Mouse (Mus musculus) liver, embryonic 14.5 days (tissue): ENCODE results near the gene Kansl1. TPM values are rescaled to one million over a fixed set of nuclear protein-coding genes. Genes with fewer than 3 reads are reported as not detected.
"Not testable (repeated sequence)": the region's sequence is repeated elsewhere in the genome, so short reads cannot be mapped to it uniquely, and the experiment has no call there.

Experiments
- ATAC-seq: fragments of 200-750 bp; cut with Nextera tagmentation; 2 replicates; pipeline ENCODE4 v1.8.0; 2017; ENCODE audit warnings: moderate number of reproducible peaks, mild to moderate bottlenecking, moderate library complexity; ENCODE audit not compliant: insufficient read depth
- DNase-seq, 3 experiments: peaks; one replicate each; pipeline ENCODE4 v3.0.0-alpha.2; 2012 to 2013; ENCODE audit warnings: low read depth in 3 of 3, low spot score in 3 of 3
- H3K27ac ChIP-seq: fragments of 300-500 bp; sonication (generic); 2 replicates; pipeline ENCODE4 v1.5.1; 2014; ENCODE audit warnings: moderate library complexity, mild to moderate bottlenecking, control low read depth, inconsistent platforms
- H3K27me3 ChIP-seq: fragments of 300-500 bp; sonication (generic); 2 replicates; pipeline ENCODE4 v1.6.1; 2014; ENCODE audit warnings: mild to moderate bottlenecking, low read length, moderate library complexity; ENCODE audit not compliant: control insufficient read depth, insufficient read depth
- H3K36me3 ChIP-seq: fragments of 300-500 bp; sonication (generic); replicated peaks from 2 replicates; pipeline ENCODE4 v1.6.1; 2014; ENCODE audit warnings: low read depth; ENCODE audit not compliant: control insufficient read depth, insufficient read depth
- H3K4me1 ChIP-seq, 2 experiments: fragments of 200-500 bp in 1 of 2; fragments of 300-500 bp in 1 of 2; sonication (generic) in 1 of 2; replicated peaks; 2 replicates each; pipeline ENCODE4 v1.6.1; 2012 to 2014; ENCODE audit warnings: antibody characterized with exemption in 1 of 2, inconsistent platforms in 1 of 2, low read length in 1 of 2; ENCODE audit not compliant: control insufficient read depth in 2 of 2, insufficient read depth in 2 of 2
- H3K4me2 ChIP-seq: fragments of 300-500 bp; sonication (generic); 2 replicates; pipeline ENCODE4 v1.6.1; 2014; ENCODE audit warnings: low read depth, mild to moderate bottlenecking, control low read depth, moderate library complexity
- H3K4me3 ChIP-seq, 2 experiments: fragments of 200-500 bp in 1 of 2; fragments of 300-500 bp in 1 of 2; sonication (generic) in 1 of 2; 2 replicates each; pipeline ENCODE4 v1.5.1; 2012 to 2014; ENCODE audit warnings: low read depth in 2 of 2, low read length in 2 of 2, mild to moderate bottlenecking in 2 of 2, control low read depth in 1 of 2, inconsistent platforms in 1 of 2, moderate library complexity in 1 of 2; ENCODE audit not compliant: insufficient read depth in 1 of 2
- H3K9ac ChIP-seq: fragments of 300-500 bp; sonication (generic); replicated peaks from 2 replicates; pipeline ENCODE4 v1.6.1; 2014; ENCODE audit warnings: mild to moderate bottlenecking, control low read depth, moderate library complexity
- H3K9me3 ChIP-seq: fragments of 300-500 bp; sonication (generic); 2 replicates; pipeline ENCODE4 v1.6.1; 2016; ENCODE audit warnings: low read length, mixed read lengths; ENCODE audit not compliant: control insufficient read depth
- CTCF ChIP-seq: IDR thresholded peaks from 2 replicates; pipeline ENCODE4 v1.5.1; 2016; ENCODE audit warnings: antibody characterized with exemption, low read depth, control low read depth
- EP300 ChIP-seq: IDR thresholded peaks from 2 replicates; pipeline ENCODE4 v1.6.1; 2016; ENCODE audit warnings: antibody characterized with exemption, low read depth
- WGBS: fragments of 180-500 bp; shearing (Covaris S2); extraction: QIAGEN DNeasy Blood & Tissue Kit; methylation state at CpG from one replicate; pipeline ENCODE4 v1.1.7; 2014; ENCODE audit not compliant: insufficient replicate concordance; 5-methylcytosine and 5-hydroxymethylcytosine counted together
- polyA plus RNA-seq, 2 experiments: library from polyadenylated mRNA; depleted of rRNA in 1 of 2; stranded (reverse) in 1 of 2; unstranded in 1 of 2; fragments of >200 nt; fragmentation: Nextera tagmentation in 1 of 2; extraction: Ambion mirVana in 1 of 2; gene quantifications; 2 replicates each; pipeline versions ENCODE4 v1.2.1 to v1.2.3; 2012 to 2014

Kansl1 gene
- polyA plus RNA-seq, 2 experiments: 5.3 to 12.3 TPM

- Histone ChIP-seq H3K4me2 (no peak overlapping the region), H3K9ac (no peak overlapping the region), H3K27me3 (no peaks in the 10 kb centered on the region), H3K27ac (no peak overlapping the region), H3K9me3 (no peaks in the 10 kb centered on the region), H3K36me3 (no peaks in the 10 kb centered on the region), H3K4me1 (peaks cover 0 to 3% of the 10 kb centered on the region in 2 experiments; a peak in 1 of 4 replicates), H3K4me3 (no peak overlapping the region)
- TF ChIP-seq CTCF: no peak
- no peak for TF ChIP-seq EP300
- WGBS: 77% methylated on average over 2 of the region's 2 CpGs
- DNase-seq (no peak), ATAC-seq (no peak)
Measured at GRCm38 (mm10) chr11:104459671-104460070, 9.0 kb downstream of the Kansl1 start.

- DNase-seq (no peak), ATAC-seq (no peak)
- H3K4me2 ChIP-seq: no peak overlapping the region
- no peak overlapping the region for H3K4me3 ChIP-seq
- H3K27ac ChIP-seq: no peak overlapping the region
- peaks cover 0 to 2% of the 10 kb centered on the region in 2 experiments; a peak in 1 of 4 replicates for H3K4me1 ChIP-seq
- H3K9me3 ChIP-seq: no peaks in the 10 kb centered on the region
- TF ChIP-seq CTCF (peak; percentile 34), EP300 (no peak)
- H3K27me3 ChIP-seq: no peaks in the 10 kb centered on the region
- no peak overlapping the region for H3K9ac ChIP-seq
- 52% methylated on average over 2 of the region's 2 CpGs for WGBS
- no peaks in the 10 kb centered on the region for H3K36me3 ChIP-seq
Measured at GRCm38 (mm10) chr11:104458507-104458906, 10.2 kb downstream of the Kansl1 start.

DNA sequence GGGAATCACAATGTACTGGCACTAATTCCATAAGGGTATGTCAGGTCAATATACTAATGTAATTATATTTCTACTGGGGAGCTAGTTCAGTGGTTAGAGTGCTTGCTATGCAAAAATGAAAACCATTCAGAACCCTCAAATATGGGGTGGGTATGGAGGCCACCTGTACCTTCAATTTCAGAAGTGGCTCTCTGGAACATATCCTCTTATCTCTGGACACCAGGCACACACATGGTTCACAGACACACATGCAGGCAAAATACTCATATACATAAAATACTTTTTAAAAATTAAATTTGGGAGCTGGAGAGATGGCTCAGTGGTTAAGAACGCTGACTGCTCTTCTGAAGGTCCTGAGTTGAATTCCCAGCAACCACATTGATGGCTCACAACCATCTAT lies 16.0 kb downstream of the Kansl1 start:
- no peaks in the 10 kb centered on the region for H3K27me3 ChIP-seq
- no peak for DNase-seq

GRCm38 (mm10) chr11:104451239-104451638 lies 17.4 kb downstream of the Kansl1 start:
- ATAC-seq (no peak), DNase-seq (no peak)
- H3K4me2 ChIP-seq: no peak overlapping the region
- no peak overlapping the region for H3K9ac ChIP-seq
- no peak overlapping the region for H3K4me3 ChIP-seq
- no peaks in the 10 kb centered on the region for H3K36me3 ChIP-seq
- no peaks in the 10 kb centered on the region for H3K27me3 ChIP-seq
- TF ChIP-seq EP300 (no peak), CTCF (peak; percentile 57)
- 89% methylated on average over 1 of the region's 1 CpGs for WGBS
- peaks cover 10 to 14% of the 10 kb centered on the region in 2 experiments for H3K4me1 ChIP-seq
- no peaks in the 10 kb centered on the region for H3K9me3 ChIP-seq
- no peak overlapping the region for H3K27ac ChIP-seq

More for the DNA sequence above, 16.0 kb downstream of the Kansl1 start:
- Histone ChIP-seq H3K4me1 (peaks cover 5 to 9% of the 10 kb centered on the region in 2 experiments; a peak in 3 of 4 replicates), H3K4me2 (peak overlapping the region; percentile 2), H3K9ac (no peak overlapping the region), H3K4me3 (no peak overlapping the region), H3K9me3 (no peaks in the 10 kb centered on the region), H3K36me3 (no peaks in the 10 kb centered on the region), H3K27ac (no peak overlapping the region)
- TF ChIP-seq EP300 (no peak), CTCF (no peak)
- peak; percentile 72; the same call in 1 of the 2 replicates for ATAC-seq
- 88% methylated on average over 1 of the region's 1 CpGs for WGBS

DNA sequence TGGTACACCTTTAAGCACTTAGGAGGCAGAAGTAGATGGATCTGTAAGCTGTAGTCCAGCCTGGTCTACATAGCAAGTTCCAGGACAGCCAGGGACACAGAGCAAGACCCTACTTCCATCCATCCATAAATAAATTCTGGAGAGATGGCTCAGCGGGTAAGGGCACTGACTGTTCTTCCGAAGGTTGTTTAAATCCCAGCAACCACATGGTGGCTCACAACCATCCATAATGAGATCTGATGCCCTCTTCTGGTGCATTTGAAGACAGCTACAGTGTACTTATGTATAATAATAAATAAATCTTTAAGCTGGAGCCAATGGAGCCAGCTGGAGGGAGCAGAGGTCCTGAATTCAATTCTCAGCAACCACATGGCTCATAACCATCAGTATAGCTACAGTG lies 20.2 kb downstream of the Kansl1 start:
- not testable (repeated sequence) for H3K4me3 ChIP-seq, H3K27me3 ChIP-seq, ATAC-seq, H3K36me3 ChIP-seq, H3K9ac ChIP-seq, H3K4me2 ChIP-seq, DNase-seq, H3K9me3 ChIP-seq, H3K27ac ChIP-seq
- peak; percentile 50 for TF ChIP-seq CTCF
- peaks cover 13 to 15% of the 10 kb centered on the region in 2 experiments for H3K4me1 ChIP-seq
- 62% methylated on average over 2 of the region's 2 CpGs for WGBS
